Mouse (Mus musculus) hindlimb bud, embryonic 11.5 days (tissue): ENCODE measurements around the gene Wdr24.
"Not testable (repeated sequence)": the region's sequence is repeated elsewhere in the genome, so short reads cannot be mapped to it uniquely, and the experiment has no call there.

Experiments used
- DNase-seq: peaks from one replicate; pipeline ENCODE4 v3.0.0-alpha.2; 2012; ENCODE audit warnings: low read depth, low spot score; ENCODE audit errors: extremely low spot score

The Wdr24 gene

DNA sequence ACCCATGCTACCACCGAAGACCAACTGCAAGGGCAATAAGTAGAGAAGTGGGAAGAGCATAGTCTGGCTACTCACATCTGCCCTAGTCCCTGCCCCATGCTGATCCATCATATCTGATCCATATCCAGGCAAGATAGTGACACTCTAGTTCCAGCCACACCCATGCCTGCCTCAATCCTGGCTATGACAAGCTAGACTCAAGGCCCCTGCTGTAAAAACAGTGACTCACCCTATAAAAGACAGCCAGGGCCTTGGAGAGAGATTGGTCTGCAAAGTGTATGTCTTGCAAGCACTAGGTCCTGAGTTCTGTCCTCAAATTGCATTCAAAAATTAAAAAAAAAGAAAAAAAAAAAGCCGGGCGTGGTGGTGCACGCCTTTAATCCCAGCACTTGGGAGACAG, 16.9 kb upstream of the Wdr24 start:
- no peak for DNase-seq

DNA sequence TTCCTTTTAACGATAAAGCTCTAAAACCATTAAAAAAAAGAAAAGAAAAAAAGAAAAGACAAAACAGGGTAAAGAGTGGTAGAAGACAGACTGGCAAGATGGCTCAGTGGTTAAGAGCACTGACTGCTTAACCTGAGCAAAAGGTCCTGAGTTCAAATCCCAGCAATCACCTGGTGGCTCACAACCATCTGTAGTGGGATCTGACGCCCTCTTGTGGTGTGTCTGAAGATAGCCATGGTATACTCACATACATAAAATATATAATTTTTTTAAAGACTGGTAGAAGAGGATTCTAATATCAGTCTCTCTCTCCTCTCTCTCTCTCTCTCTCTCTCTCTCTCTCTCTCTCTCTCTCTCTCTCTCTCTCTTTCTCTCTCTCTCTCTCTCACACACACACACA, 16.0 kb upstream of the Wdr24 start:
- DNase-seq, result not testable (repeated sequence)

DNA sequence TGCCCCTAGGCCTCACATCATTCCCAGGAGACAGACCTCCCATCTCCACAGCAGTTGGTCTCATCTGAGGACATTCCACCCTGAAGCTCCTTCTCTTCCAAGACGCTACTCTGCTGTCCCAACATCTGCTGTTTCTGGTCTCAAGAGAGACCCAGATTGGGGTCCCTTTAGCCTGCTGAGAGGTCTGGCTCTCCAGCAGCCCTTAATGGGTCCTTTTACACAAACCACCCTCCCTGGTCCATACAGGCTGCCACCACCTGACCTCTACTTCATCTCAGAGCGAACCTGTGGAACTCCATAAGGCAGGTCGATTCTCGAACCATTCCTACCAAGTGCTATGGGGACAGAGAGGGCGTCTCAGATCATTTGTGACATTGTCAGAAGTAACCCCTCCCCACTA, 15.4 kb upstream of the Wdr24 start:
- DNase-seq, result no peak

DNA sequence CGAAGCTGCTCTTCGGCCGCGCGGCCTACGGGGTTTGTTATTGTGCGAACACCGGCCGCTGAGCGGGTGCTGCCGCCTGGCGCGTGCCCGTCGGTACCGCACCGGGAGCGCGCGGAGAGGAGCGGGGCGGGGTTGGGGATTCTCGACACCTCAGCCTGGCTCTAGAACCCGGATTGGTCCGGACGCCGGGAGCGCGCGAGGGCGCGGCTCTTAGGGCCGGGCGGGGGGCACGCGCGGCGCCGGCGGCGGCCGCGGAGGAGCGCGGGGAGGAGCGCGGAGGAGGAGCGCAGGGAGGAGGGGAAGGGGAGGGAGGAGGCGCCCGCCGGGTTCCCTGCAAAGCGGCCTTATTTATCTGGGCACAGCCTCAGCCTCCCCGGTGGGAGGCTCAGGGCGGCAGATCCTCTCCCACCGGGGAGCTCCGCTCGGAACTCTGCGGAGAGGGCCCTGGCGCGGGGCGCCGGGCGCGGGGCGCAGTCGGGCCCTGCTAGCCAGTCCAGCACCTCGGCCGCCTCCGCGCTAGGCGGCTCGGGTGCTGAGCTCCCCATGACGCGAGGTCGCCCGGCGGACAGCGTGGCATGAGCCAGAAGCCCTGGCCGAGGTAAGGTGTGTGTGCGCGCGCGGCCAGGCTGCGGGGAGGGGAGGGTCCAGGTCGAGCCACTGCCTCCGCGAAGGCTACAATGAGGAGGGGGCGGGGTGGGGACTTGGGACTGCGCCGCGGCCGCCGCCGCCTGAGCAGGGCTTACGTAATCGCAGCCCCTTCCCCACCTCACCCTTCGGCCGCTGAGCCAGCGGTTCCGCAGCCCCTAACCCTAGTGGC, 14.4 kb upstream of the Wdr24 start, which contains the start of gene Fbxl16:
Fbxl16 (plus strand) TSS at position 297 of the 817 bp plus-strand sequence.
- DNase-seq, result no peak

DNA sequence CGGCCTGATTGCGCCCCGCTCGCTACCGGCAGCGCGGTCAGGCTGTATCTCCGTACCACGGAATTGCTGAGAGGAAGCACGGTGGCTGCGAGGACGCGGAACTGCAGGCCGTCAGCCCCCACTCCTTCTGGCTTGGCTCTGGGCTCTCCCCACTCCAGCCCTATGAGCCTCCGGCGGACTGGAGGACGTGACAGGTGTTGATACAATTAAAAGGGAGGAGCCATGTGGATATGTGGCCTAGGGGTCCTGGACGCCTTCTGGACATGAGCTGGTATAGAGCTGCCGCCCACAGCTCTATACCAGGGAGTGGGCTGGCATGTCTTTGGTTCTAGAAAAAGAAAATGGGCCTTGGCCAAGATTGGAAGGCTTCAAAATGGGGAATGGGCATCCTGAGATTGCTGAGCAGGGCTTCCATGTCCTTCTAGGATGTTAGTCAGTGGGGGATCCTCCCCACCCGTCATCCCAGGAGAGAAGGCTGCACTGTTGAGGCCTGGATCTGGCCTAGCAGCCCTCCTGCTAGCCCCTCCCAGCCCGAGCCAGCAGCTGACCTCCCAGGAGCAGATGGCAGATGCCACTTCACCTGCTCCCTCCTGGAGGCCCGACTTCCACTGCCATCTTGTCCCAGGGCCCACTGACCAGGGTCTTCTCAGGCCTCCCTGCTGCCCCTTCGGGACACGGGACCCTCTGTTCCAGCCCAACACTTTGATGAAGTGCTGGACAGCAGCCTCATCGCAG, 13.7 kb upstream of the Wdr24 start:
- no peak for DNase-seq

DNA sequence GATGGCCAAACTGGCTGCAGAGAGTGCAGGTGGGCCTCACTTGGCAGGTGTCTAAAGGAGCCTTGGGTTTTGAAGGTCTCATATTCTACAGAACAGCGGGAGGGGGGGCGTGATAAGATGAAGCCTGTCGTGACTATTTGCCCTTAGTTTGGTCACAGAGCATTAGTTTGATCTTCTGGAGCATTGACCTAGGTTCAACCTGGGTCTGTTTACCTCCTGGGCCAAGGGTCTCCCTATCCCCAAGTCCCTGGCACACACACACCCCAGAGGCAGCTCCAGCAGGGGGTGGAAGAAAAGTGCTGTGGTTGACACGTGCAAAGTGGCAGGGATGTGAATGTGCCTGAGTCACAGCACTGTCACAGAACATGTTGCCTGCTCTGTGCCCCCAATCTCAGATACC, 12.5 kb upstream of the Wdr24 start:
- DNase-seq, result no peak

DNA sequence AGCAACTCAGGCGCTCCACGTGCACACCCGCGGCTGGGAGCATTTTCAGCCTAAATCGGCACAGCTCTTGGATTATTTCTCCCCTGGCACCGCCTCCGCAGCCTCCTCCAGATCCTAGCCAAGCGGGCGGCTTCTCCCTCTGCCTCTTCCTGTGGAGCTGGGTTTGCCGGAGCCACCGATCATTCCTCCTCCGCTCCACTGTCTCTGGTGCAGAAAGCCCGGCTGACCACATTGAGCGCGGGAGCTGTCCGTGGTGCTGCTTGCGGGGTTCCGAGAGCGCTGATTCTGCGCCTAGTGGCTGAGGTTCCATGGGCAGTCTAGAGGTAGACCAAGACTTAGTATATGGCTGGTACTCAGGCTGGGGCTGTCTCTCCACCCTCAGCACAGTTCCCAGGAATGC, 10.0 kb upstream of the Wdr24 start:
- DNase-seq, result no peak

DNA sequence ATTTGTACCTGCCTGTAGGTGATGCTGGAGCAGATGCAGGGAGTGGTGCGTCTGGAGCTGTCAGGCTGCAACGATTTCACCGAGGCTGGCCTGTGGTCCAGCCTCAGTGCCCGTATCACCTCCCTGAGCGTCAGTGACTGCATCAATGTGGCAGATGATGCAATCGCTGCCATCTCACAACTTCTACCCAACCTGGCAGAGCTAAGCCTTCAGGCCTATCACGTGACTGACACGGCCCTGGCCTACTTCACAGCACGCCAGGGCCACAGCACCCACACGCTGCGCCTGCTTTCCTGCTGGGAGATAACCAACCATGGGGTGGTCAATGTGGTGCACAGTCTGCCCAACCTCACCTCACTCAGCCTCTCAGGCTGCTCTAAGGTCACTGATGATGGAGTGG, 5.8 kb upstream of the Wdr24 start:
- no peak for DNase-seq

DNA sequence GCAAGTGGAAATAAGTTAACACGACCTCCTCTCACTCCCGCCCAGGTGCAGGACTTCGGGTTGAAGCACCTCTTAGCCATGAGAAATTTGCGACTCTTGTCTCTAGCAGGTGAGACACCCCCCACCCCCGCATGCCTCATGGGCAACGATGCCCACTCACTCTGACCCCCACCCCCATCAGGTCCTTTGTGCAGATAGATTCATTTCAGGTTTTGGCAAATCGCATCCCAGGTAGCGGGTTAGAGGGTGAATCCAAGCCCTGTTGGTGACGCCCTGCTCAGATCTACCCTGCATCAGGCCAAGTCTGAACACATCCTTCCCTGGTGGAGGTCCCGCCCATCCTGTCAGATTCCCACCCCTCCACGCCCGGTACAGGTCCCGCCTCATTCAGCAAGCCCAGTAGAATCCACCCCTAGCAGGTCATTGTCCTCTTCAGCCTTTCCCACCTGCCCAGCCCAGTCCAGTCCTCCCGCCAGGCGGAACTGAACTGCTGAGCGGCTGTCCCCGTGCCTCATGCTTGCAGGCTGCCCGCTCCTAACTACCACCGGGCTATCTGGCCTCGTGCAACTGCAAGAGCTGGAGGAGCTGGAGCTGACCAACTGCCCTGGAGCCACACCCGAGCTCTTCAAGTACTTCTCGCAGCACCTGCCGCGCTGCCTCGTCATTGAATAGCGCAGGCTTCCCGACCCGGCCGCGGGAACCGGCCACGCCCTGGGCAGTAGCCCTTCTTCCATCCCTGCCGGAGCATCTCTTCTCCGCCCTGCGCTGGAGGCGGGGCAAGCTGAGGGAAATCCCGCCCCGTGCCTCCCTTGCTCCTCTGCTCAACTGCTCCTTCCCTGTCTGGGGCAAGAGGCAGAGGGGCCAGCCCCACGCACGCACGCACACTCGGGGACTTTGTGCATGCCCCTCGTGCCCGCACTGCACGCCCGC, 4.3 kb upstream of the Wdr24 start:
- DNase-seq, result no peak

DNA sequence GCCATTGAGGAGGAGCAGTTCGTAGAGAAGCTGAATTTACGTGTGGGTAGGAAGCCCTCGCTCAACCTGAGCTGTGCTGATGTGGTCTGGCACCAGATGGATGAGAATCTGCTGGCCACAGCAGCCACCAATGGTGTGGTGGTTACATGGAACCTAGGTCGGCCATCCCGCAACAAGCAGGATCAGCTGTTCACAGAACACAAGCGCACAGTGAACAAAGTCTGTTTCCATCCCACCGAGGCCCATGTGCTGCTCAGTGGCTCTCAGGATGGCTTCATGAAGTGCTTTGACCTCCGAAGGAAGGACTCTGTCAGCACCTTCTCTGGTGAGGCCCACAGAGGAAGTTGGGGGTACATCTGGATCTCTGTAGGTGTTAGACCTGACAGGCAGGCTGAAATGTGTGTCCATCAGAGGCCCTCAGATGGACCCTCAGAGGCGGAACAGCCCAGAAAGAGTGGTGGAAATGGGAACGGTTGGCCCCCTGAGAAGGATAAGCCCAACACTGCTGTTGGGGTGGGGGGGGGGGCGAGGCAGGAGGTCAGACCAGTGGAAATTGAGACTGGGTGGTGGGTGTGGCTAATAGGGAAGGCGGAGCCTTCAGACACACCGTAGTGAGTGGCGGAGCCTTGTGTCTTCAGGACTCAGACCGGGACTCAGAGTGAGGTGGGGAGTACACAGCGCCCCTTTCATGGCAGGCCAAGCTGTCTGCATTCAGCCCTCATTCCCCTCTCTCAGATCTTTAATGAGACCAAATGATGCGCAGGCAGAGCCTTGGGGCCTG, 1.1 kb downstream of the Wdr24 start:
- no peak for DNase-seq

DNA sequence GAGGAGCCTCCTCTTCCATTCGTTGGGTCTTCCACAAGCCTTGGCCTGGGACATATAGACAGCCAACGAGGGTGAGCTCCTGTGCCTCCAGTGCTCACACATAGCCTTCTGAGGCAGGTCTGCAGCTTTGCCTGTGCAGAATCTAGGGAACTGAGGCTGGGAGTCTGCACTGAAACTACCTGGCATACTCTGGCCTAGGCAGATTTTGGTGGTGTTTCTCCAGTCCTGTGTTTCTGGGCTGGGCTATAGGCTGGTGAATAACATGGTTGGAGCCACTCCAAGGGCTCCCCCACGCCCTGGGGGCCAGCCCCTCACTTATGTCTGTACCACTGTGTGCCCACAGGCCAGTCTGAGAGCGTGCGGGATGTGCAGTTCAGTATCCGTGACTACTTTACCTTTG, 1.9 kb downstream of the Wdr24 start:
- DNase-seq, result no peak

DNA sequence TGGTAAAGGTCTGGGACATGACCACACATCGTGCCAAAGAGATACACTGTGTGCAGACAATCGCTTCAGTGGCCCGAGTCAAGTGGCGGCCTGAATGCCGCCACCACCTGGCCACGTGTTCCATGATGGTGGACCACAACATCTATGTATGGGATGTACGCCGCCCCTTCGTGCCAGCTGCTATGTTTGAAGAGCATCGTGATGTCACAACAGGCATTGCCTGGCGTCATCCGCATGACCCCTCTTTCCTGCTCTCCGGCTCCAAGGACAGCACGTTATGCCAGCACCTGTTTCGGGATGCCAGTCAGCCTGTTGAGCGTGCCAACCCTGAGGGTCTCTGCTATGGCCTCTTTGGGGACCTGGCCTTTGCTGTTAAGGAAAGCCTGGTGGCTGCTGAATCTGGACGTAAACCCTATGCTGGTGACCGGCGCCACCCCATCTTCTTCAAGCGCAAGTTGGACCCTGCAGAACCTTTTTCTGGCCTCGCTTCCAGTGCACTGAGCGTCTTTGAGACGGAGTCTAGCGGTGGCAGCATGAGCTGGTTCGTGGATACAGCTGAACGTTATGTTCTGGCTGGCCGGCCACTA, 2.6 kb downstream of the Wdr24 start:
- no peak for DNase-seq

DNA sequence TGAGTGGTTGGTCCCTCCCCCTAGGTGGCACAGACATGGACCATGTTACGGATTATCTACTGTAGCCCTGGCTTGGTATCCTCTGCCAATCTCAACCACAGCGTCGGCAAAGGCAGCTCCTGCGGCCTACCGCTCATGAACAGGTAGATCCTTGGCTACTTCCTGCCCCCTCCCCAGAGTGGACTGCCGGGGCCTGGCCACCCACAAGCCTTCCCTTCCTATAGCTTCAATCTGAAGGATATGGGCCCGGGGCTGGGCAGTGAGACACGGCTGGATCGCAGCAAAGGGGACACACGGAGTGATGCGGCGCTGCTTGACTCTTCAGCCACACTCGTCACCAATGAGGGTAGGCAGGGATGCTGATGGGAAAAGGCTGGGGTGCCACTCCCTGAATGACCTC, 3.6 kb downstream of the Wdr24 start:
- DNase-seq, result no peak

DNA sequence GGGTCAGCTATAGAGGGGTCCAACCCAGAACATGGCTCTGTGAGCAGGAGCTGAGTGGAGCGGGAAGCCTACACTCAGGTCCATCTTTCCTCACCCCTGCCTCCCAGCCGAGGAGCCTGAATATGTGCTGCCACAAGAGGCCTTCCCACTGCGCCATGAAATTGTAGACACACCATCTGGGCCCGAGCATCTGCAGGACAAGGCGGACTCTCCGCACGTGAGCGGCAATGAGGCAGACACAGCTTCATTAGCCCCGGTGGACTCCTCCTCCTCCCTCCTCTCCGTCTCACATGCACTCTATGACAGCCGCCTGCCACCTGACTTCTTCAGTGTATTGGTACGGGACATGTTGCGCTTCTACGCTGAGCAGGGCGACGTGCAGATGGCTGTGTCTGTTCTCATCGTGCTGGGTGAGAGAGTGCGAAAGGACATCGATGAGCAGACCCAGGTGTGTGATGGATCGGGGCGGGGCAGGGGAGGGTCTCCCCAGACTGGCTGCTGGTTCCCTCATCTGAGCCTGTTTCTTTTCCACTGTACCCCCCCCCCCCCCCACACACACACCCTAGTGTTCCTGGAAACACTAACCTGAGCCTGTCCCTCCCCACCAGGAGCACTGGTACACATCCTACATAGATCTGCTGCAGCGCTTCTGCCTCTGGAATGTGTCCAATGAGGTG, 4.3 kb downstream of the Wdr24 start:
- DNase-seq, result no peak

DNA sequence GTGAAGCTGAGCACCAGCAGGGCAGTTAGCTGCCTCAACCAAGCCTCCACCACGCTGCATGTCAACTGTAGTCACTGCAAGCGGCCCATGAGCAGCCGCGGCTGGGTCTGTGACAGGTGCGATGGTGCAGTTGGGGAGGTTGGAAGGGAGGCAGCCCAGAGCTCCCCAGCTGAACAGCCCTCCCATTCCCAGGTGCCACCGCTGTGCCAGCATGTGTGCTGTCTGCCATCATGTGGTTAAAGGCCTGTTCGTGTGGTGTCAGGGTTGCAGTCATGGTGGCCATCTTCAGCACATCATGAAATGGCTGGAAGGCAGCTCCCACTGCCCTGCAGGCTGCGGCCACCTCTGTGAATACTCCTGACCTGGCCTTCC, 4.8 kb downstream of the Wdr24 start:
- no peak for DNase-seq

DNA sequence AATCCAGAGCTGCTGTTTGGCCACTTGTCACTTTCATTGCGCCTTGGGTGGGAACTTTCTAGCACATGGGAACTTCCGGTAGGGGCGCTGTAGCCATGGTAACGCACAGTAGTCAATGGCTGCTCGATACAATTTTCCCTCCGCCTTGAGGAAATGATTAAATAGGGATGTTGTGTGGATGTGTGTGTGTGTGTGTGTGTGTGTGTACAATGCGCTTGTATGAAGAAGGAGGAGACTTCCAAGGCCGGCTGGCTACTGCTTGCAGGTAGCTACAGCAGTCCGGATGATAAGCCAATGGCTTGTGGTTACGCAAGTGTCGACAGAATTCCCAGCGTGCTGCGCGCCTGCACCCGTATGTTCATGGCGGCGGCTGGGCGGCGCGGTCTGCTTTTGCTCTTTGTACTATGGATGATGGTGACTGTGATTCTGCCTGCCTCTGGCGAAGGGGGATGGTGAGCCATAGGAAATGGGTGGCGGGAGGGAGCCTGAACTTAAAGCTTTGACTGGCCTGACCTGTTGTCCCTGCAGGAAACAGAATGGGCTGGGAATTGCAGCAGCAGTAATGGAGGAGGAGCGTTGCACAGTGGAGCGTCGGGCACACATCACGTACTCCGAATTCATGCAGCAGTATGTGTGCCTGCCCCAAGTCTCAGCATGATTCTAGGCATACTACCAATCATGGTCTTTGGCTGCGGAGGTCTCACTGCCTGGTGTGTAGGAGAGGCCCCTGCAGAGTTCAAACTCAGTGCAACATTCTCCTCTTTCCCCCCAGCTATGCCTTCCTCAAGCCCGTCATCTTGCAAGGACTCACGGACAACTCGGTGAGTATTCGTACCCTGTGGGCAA, 5.5 kb downstream of the Wdr24 start, which contains the start of gene Jmjd8:
Jmjd8 (plus strand) TSS at position 156 of the 846 bp plus-strand sequence.
- peak; percentile 70 for DNase-seq

DNA sequence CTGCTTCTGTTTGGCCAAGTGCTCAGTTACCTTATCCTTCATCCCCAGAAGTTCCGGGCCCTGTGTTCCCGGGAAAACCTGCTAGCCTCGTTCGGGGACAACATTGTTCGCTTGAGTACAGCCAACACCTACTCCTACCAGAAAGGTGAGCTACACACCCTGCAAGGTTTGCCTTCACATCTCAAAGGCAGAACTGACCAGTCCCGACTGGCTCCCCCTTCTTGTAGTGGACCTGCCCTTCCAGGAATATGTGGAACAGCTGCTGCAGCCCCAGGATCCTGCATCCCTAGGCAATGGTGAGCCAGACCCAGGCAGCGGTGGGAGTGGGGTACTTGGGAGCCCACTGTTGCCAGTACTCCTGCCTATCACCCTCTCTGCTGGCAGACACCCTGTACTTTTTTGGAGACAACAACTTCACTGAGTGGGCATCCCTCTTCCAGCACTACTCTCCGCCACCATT, 6.2 kb downstream of the Wdr24 start:
- DNase-seq, result no peak

DNA sequence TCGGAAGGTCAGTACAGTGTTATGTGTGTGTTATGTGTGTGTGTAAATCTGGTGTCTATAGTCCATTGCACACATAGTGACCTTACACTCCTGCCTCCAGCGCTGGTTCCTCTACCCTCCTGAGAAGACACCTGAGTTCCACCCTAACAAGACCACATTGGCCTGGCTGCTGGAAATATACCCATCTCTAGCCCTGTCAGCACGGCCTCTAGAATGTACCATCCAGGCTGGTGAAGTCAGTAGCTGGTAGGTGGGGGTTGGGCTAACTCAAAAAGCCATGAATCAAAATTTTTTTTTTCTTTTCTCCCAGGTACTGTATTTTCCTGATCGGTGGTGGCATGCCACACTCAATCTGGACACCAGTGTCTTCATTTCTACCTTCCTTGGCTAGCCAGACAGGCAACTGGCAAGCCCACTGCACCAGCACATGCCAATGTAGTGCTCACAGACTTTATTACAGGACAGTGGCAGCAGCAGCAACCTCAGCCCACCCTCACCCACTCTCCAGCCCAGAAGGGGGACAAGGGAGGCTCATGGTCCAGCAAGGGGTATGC, 6.8 kb downstream of the Wdr24 start:
- no peak for DNase-seq
